ENCODE assay signal across 27 mouse cellular contexts in genomic region chr4:102990595-102991340, GRCm38 (mm10). TPM values are rescaled to one million over a fixed set of nuclear protein-coding genes. Genes with fewer than 3 reads are reported as not detected.
DNase-seq lines count a peak whose midpoint lies in the region; ATAC-seq and TF ChIP-seq lines count a peak whose summit lies in the region.
"Had no signal": no experiment of that assay in that cellular context is flagged by ENCODE, and none has a peak within 500 bp of the region (broad histone marks: within the 10 kb centered on the region; RNA-seq: fewer than 3 reads in every experiment).

No protein-coding gene starts in this region.

- no peak for TF ChIP-seq EP300 in heart, postnatal 0 days (IDR thresholded peaks at IDR 0.05; ENCODE audit: low read depth)
- TF ChIP-seq EP300 in CH12.LX (IDR thresholded peaks at IDR 0.05; ENCODE audit: low read length), result no peak

- H3K27me3 ChIP-seq in heart, postnatal 0 days (ENCODE audit: control insufficient read depth, insufficient read depth, low read length), result no peaks in the 10 kb centered on the region
- no peaks in the 10 kb centered on the region for H3K27me3 ChIP-seq in CH12.LX (replicated peaks)
- no peaks in the 10 kb centered on the region for H3K27me3 ChIP-seq in thymus, adult 2 months (ENCODE audit: control insufficient read depth, insufficient read depth, low read length)
- no peaks in the 10 kb centered on the region for H3K27me3 ChIP-seq in forebrain, embryonic 15.5 days
- H3K27me3 ChIP-seq in midbrain, embryonic 16.5 days (ENCODE audit: control insufficient read depth, insufficient read depth, low read depth, low read length), result no peaks in the 10 kb centered on the region
- H3K27me3 ChIP-seq: embryonic facial prominence, embryonic 13.5 days; hindbrain, embryonic 12.5 days; intestine, embryonic 15.5 days; limb, embryonic 15.5 days; liver, embryonic 15.5 days; midbrain, embryonic 13.5 days; stomach, embryonic 15.5 days had no signal

- 77% methylated on average over 11 of the region's 11 CpGs for WGBS in heart, postnatal 0 days
- 5% methylated on average over 11 of the region's 11 CpGs for WGBS in thymus, adult 2 months
- 84% methylated on average over 11 of the region's 11 CpGs for WGBS in forebrain, embryonic 15.5 days
- WGBS in midbrain, embryonic 16.5 days, result 84% methylated on average over 11 of the region's 11 CpGs

- no peak for TF ChIP-seq CTCF in heart, postnatal 0 days (IDR thresholded peaks at IDR 0.05; ENCODE audit: low read depth)
- no peak for TF ChIP-seq CTCF in CH12.LX (conservative IDR thresholded peaks at IDR 0.05 in 1 of 2, IDR thresholded peaks at IDR 0.05 in 1 of 2; ENCODE audit: low read depth in 2 of 2, low read length in 2 of 2)
- TF ChIP-seq CTCF in thymus, adult 2 months (IDR thresholded peaks at IDR 0.05; ENCODE audit: borderline replicate concordance, control insufficient read depth, extremely low read depth, insufficient read depth, low read length, poor library complexity), result no peak

- H3K9ac ChIP-seq in heart, postnatal 0 days (replicated peaks; ENCODE audit: low read depth, low read length), result no peak overlapping the region
- H3K9ac ChIP-seq in CH12.LX (ENCODE audit: insufficient read depth, low read depth), result no peak overlapping the region
- H3K9ac ChIP-seq in forebrain, embryonic 15.5 days (replicated peaks), result no peak overlapping the region
- no peak overlapping the region for H3K9ac ChIP-seq in midbrain, embryonic 16.5 days (ENCODE audit: low read depth, low read length)
- H3K9ac ChIP-seq: embryonic facial prominence, embryonic 13.5 days; hindbrain, embryonic 12.5 days; intestine, embryonic 15.5 days; limb, embryonic 15.5 days; liver, embryonic 15.5 days; midbrain, embryonic 13.5 days; stomach, embryonic 15.5 days had no signal

- intact Hi-C loops in heart, postnatal 14 days (cut with DNase I), result no loop called here

- dilution Hi-C loops in CH12.LX (cut with MboI; ENCODE audit: extremely low pct_ligation_motif_present, extremely low pct_unique_long_range_greater_than_20kb, low sequenced_read_pairs), result no loop called here

- no peaks in the 10 kb centered on the region for H3K79me2 ChIP-seq in CH12.LX (replicated peaks; ENCODE audit: control insufficient read depth, extremely low read depth, insufficient read depth, poor library complexity, severe bottlenecking)

- no peaks in the 10 kb centered on the region for H3K36me3 ChIP-seq in heart, postnatal 0 days (replicated peaks; ENCODE audit: control insufficient read depth, insufficient read depth, low read length)
- no peaks in the 10 kb centered on the region for H3K36me3 ChIP-seq in CH12.LX (replicated peaks in 1 of 2; ENCODE audit: control insufficient read depth in 1 of 2, insufficient read depth in 1 of 2, low read length in 1 of 2)
- H3K36me3 ChIP-seq in thymus, adult 2 months (ENCODE audit: control insufficient read depth, insufficient read depth, low read length), result no peaks in the 10 kb centered on the region
- H3K36me3 ChIP-seq in forebrain, embryonic 15.5 days, result no peaks in the 10 kb centered on the region
- no peaks in the 10 kb centered on the region for H3K36me3 ChIP-seq in midbrain, embryonic 16.5 days (ENCODE audit: control insufficient read depth, insufficient read depth, low read length)
- H3K36me3 ChIP-seq: embryonic facial prominence, embryonic 13.5 days; G1E; hindbrain, embryonic 12.5 days; intestine, embryonic 15.5 days; limb, embryonic 15.5 days; liver, embryonic 15.5 days; midbrain, embryonic 13.5 days; stomach, embryonic 15.5 days had no signal

- DNase-seq in heart, postnatal 0 days (ENCODE audit: low spot score), result no peak
- no peak for DNase-seq in heart, postnatal 14 days
- no peak for DNase-seq in CH12.LX (ENCODE audit: extremely low read depth)
- DNase-seq in thymus, adult 2 months, result peak; percentile 79
- DNase-seq: adrenal gland, postnatal 25 days; B cell, adult 2 months; cerebellum, adult 11 months; cerebellum, postnatal 10 days; right cerebral cortex, postnatal 25 days had no signal

- H3K9me3 ChIP-seq in heart, postnatal 0 days (replicated peaks; ENCODE audit: control insufficient read depth, low read length), result no peaks in the 10 kb centered on the region
- H3K9me3 ChIP-seq in CH12.LX (replicated peaks; ENCODE audit: low read length), result no peaks in the 10 kb centered on the region
- H3K9me3 ChIP-seq in forebrain, embryonic 15.5 days, result no peaks in the 10 kb centered on the region
- H3K9me3 ChIP-seq in midbrain, embryonic 16.5 days (replicated peaks; ENCODE audit: control insufficient read depth, low read length, poor library complexity, severe bottlenecking), result no peaks in the 10 kb centered on the region
- H3K9me3 ChIP-seq: embryonic facial prominence, embryonic 13.5 days; G1E; hindbrain, embryonic 12.5 days; intestine, embryonic 15.5 days; limb, embryonic 15.5 days; liver, embryonic 15.5 days; midbrain, embryonic 13.5 days; stomach, embryonic 15.5 days had no signal

- H3K4me3 ChIP-seq in heart, postnatal 0 days (ENCODE audit: low read depth, low read length), result no peak overlapping the region
- no peak overlapping the region for H3K4me3 ChIP-seq in CH12.LX (replicated peaks in 1 of 3; ENCODE audit: low read depth in 2 of 3, low read length in 2 of 3, poor library complexity in 1 of 3)
- H3K4me3 ChIP-seq in thymus, adult 2 months (ENCODE audit: control insufficient read depth, insufficient read depth, low read length), result no peak overlapping the region
- no peak overlapping the region for H3K4me3 ChIP-seq in forebrain, embryonic 15.5 days
- no peak overlapping the region for H3K4me3 ChIP-seq in midbrain, embryonic 16.5 days (ENCODE audit: low read depth, low read length)
- H3K4me3 ChIP-seq: embryonic facial prominence, embryonic 13.5 days; hindbrain, embryonic 12.5 days; intestine, embryonic 15.5 days; limb, embryonic 15.5 days; liver, embryonic 15.5 days; midbrain, embryonic 13.5 days; stomach, embryonic 15.5 days had no signal

- no peak for ATAC-seq in heart, postnatal 0 days (ENCODE audit: insufficient read depth, low read depth)
- no peak for ATAC-seq in forebrain, embryonic 15.5 days (replicated peaks)
- no peak for ATAC-seq in erythroid progenitor cell, adult 5-6 weeks (replicated peaks; ENCODE audit: low FRiP score, poor library complexity, severe bottlenecking)
- ATAC-seq in midbrain, embryonic 16.5 days, result no peak
- ATAC-seq: intestine, embryonic 15.5 days; midbrain, embryonic 13.5 days had no signal

- in situ Hi-C loops in CH12.LX (cut with MboI; ENCODE audit: low pct_ligation_motif_present, low pct_unique_long_range_greater_than_20kb, low sequenced_read_pairs), result loop anchor here (25.0 kb wide), 1 partner anchor 347 kb away; no protein-coding TSS in a partner anchor

- H3K4me2 ChIP-seq in heart, postnatal 0 days (ENCODE audit: low read depth, low read length), result no peak overlapping the region
- H3K4me2 ChIP-seq in CH12.LX (ENCODE audit: insufficient read depth, low read depth, poor library complexity, severe bottlenecking), result no peak overlapping the region
- H3K4me2 ChIP-seq in forebrain, embryonic 15.5 days (replicated peaks), result no peak overlapping the region
- H3K4me2 ChIP-seq in midbrain, embryonic 16.5 days (ENCODE audit: low read length), result no peak overlapping the region
- H3K4me2 ChIP-seq: embryonic facial prominence, embryonic 13.5 days; hindbrain, embryonic 12.5 days; intestine, embryonic 15.5 days; limb, embryonic 15.5 days; liver, embryonic 15.5 days; midbrain, embryonic 13.5 days; stomach, embryonic 15.5 days had no signal

- H3K4me1 ChIP-seq in heart, postnatal 0 days (ENCODE audit: control insufficient read depth, insufficient read depth), result no peaks in the 10 kb centered on the region
- H3K4me1 ChIP-seq in CH12.LX (ENCODE audit: control insufficient read depth in 1 of 2, insufficient read depth in 2 of 2), result peaks cover 8 to 21% of the 10 kb centered on the region in 2 experiments
- peaks cover 36% of the 10 kb centered on the region for H3K4me1 ChIP-seq in thymus, adult 2 months (replicated peaks; ENCODE audit: control insufficient read depth, insufficient read depth, low read length)
- H3K4me1 ChIP-seq in forebrain, embryonic 15.5 days, result no peaks in the 10 kb centered on the region
- H3K4me1 ChIP-seq in midbrain, embryonic 16.5 days (ENCODE audit: control insufficient read depth, insufficient read depth, low read length), result no peaks in the 10 kb centered on the region
- H3K4me1 ChIP-seq: hindbrain, embryonic 12.5 days; intestine, embryonic 15.5 days; limb, embryonic 15.5 days; liver, embryonic 15.5 days; stomach, embryonic 15.5 days had no signal

- peak overlapping the region; percentile 17; the same call in 1 of the 2 replicates for H3K27ac ChIP-seq in heart, postnatal 0 days (ENCODE audit: low read depth)
- H3K27ac ChIP-seq in CH12.LX (ENCODE audit: insufficient read depth, low read depth), result no peak overlapping the region
- H3K27ac ChIP-seq in thymus, adult 2 months (ENCODE audit: control insufficient read depth, insufficient read depth, low read length), result peak overlapping the region; percentile 100
- H3K27ac ChIP-seq in forebrain, embryonic 15.5 days (replicated peaks), result no peak overlapping the region
- no peak overlapping the region for H3K27ac ChIP-seq in midbrain, embryonic 16.5 days (ENCODE audit: low read length)
- H3K27ac ChIP-seq: embryonic facial prominence, embryonic 13.5 days; hindbrain, embryonic 12.5 days; intestine, embryonic 15.5 days; kidney, postnatal 0 days; limb, embryonic 15.5 days; liver, embryonic 15.5 days; midbrain, embryonic 13.5 days; stomach, embryonic 15.5 days had no signal

- TF ChIP-seq RAD21 in CH12.LX (IDR thresholded peaks at IDR 0.05; ENCODE audit: low read depth, low read length), result no peak

- TF ChIP-seq POLR2A in CH12.LX (IDR thresholded peaks at IDR 0.05; ENCODE audit: low read depth, low read length), result no peak
- no peak for TF ChIP-seq POLR2A in thymus, adult 2 months (IDR thresholded peaks at IDR 0.05; ENCODE audit: control insufficient read depth, extremely low read depth, insufficient read depth, low read length, poor library complexity)

RNA-seq across cellular contexts. Expression of gene Tctex1d1, which starts 12.4 kb away (rescaled TPM):
- total RNA-seq in heart, postnatal 0 days (2014; rRNA removed; ENCODE audit: low replicate concordance), result not detected in 2 replicates
- polyA plus RNA-seq in heart, postnatal 0 days (2015; fragmentation: Nextera tagmentation; extraction: Ambion mirVana), result 0.21 TPM in 1 of 2 replicates, not detected in the other
- 1 to 10 TPM in 1 of 2 experiments, not detected in 1; 1.3 TPM for total RNA-seq in heart, postnatal 14 days (2021)
- total RNA-seq in CH12.LX (2012; rRNA removed) (not detected in 2 replicates), CH12.LX (2014; rRNA removed) (not detected in 2 replicates)
- polyA plus RNA-seq in CH12.LX (2012; ENCODE audit: insufficient read length, low read depth), result not detected in 2 replicates
- 18.1 and 20.0 TPM in 2 replicates for polyA plus RNA-seq in thymus, adult 2 months (2012; rRNA removed)
- polyA plus RNA-seq in forebrain, embryonic 15.5 days (2015; fragmentation: Nextera tagmentation; extraction: Ambion mirVana), result 0.34 and 1.1 TPM in 2 replicates
- total RNA-seq in erythroid progenitor cell, adult 5-6 weeks (2015; ENCODE audit: low replicate concordance), result 3.2 TPM in 1 of 2 replicates, not detected in the other
- not detected in 2 replicates for total RNA-seq in erythroid progenitor cell, adult 5-6 weeks (2017; ENCODE audit: low replicate concordance)
- 1.8 and 2.4 TPM in 2 replicates for polyA plus RNA-seq in midbrain, embryonic 16.5 days (2015; fragmentation: Nextera tagmentation; extraction: Ambion mirVana)
- total RNA-seq: adrenal gland, postnatal 25 days; gastrocnemius, adult 18-20 months; neutrophil, adult 5-6 weeks had no signal
- polyA plus RNA-seq: G1E; heart, embryonic 14.5 days; limb, embryonic 15.5 days had no signal

RNA-seq across cellular contexts. Expression of gene Insl5, which starts 35.9 kb away (rescaled TPM):
- total RNA-seq in heart, postnatal 0 days (2014; rRNA removed; ENCODE audit: low replicate concordance), result not detected in 2 replicates
- not detected in 2 replicates for polyA plus RNA-seq in heart, postnatal 0 days (2015; fragmentation: Nextera tagmentation; extraction: Ambion mirVana)
- total RNA-seq in heart, postnatal 14 days (2021), result not detected
- total RNA-seq in CH12.LX (2012; rRNA removed) (not detected in 2 replicates), CH12.LX (2014; rRNA removed) (not detected in 2 replicates)
- polyA plus RNA-seq in CH12.LX (2012; ENCODE audit: insufficient read length, low read depth), result not detected in 2 replicates
- polyA plus RNA-seq in thymus, adult 2 months (2012; rRNA removed), result 15.7 and 19.4 TPM in 2 replicates
- polyA plus RNA-seq in forebrain, embryonic 15.5 days (2015; fragmentation: Nextera tagmentation; extraction: Ambion mirVana), result not detected in 2 replicates
- total RNA-seq in erythroid progenitor cell, adult 5-6 weeks (2015; ENCODE audit: low replicate concordance), result not detected in 2 replicates
- total RNA-seq in erythroid progenitor cell, adult 5-6 weeks (2017; ENCODE audit: low replicate concordance), result not detected in 2 replicates
- 0.57 and 0.65 TPM in 2 replicates for polyA plus RNA-seq in midbrain, embryonic 16.5 days (2015; fragmentation: Nextera tagmentation; extraction: Ambion mirVana)
- total RNA-seq: adrenal gland, postnatal 25 days; G1E; gastrocnemius, adult 18-20 months; layer of hippocampus, postnatal 14 days; neutrophil, adult 5-6 weeks had no signal
- polyA plus RNA-seq: embryonic facial prominence, embryonic 13.5 days; G1E; gonadal fat pad, adult 2 months; heart, embryonic 14.5 days; kidney, postnatal 0 days; limb, embryonic 15.5 days; liver, embryonic 15.5 days; lung, embryonic 16.5 days; stomach, embryonic 15.5 days had no signal

Comparison
In these comparisons a context has a peak if more than half of its experiments do, and no peak if none do; other contexts are left out.
1. H3K27ac ChIP-seq: peak in heart, postnatal 0 days (single experiment) and thymus, adult 2 months (single experiment); none in CH12.LX (single experiment), forebrain, embryonic 15.5 days (single experiment) and midbrain, embryonic 16.5 days (single experiment).
2. RNA of gene Insl5, which starts 35.9 kb away (polyA plus RNA-seq): 15.7 to 19.4 TPM in thymus, adult 2 months; 0.57 to 0.65 TPM in midbrain, embryonic 16.5 days, not detected in forebrain, embryonic 15.5 days, not detected in heart, postnatal 0 days and not detected in CH12.LX; every median in the first group is over 10 times any median in the second.